Mouse (Mus musculus): ENCODE measurements around the gene Enoph1.
A peak's percentile ranks its signal among the peaks of the same experiment; 100 is the strongest.

Enoph1 gene

GRCm38 (mm10) chr5:100038714-100039601 is 827 bp upstream of the Enoph1 start:
- peak; percentile 98 to 99 for DNase-seq (ENCODE audit: inconsistent age in 2 of 2, low spot score in 1 of 2)

DNA sequence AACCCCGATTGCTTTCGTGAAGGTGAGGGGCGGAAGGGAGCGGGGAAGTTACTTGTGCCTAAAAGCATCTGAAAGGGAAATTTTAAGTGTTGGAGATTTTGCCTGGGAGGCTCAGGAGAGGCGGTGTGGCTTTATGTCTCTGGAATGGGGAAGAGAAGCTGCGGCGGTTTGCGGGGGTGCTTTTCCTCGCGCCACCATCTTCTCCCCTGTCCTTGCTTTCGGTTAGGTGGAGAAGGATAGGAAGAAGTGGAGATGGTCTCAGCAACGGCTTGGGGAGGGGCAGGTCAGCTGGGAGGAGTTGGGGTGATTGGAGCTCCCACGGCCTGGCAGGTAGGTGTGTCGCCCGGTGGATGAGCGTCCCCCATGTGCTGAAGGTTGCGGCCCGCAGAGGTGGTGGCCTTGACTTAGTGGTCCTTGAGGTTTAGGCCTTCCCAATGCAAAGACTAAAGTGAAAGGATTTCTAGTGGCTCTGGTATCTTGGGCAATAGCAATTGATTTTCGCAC is 548 bp downstream of the Enoph1 start:
- DNase-seq (ENCODE audit: inconsistent age in 2 of 2, low spot score in 1 of 2) = peak in 1 of 2 experiments; percentile 64

- peak in 1 of 2 experiments; percentile 19 for DNase-seq (ENCODE audit: inconsistent age in 2 of 2, low spot score in 1 of 2)
These were observed 1.5 kb downstream of the Enoph1 start for GRCm38 (mm10) chr5:100041272-100041671.

- peak; percentile 66 to 79 for DNase-seq (ENCODE audit: inconsistent age in 2 of 2, low spot score in 1 of 2)
These were observed 2.7 kb downstream of the Enoph1 start for GRCm38 (mm10) chr5:100042467-100042866.

- DNase-seq (ENCODE audit: inconsistent age in 2 of 2, low spot score in 1 of 2) = peak; percentile 88 to 94
These were observed 3.6 kb downstream of the Enoph1 start for GRCm38 (mm10) chr5:100043361-100043760.

DNA sequence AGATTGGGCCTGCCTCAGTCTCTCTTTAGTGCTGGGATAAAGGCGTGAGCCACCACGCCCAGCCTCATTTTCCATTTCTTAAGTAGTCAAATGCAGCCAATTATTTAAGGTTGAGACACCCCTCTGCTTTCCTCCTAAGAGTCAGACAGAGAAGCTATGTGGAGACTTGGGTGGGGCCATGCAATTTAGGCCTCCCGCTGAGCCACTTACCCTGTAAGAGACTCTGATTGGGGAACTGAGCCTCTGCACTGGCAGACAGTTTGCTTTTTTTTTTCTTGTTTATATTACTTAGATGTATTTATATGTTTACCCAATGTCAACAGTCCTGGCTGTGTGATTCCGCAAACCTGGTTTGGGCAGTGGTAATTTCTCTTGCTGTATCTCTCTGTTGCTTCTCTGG is 4.2 kb downstream of the Enoph1 start:
- no peak for DNase-seq (ENCODE audit: inconsistent age in 2 of 2, low spot score in 1 of 2)

DNA sequence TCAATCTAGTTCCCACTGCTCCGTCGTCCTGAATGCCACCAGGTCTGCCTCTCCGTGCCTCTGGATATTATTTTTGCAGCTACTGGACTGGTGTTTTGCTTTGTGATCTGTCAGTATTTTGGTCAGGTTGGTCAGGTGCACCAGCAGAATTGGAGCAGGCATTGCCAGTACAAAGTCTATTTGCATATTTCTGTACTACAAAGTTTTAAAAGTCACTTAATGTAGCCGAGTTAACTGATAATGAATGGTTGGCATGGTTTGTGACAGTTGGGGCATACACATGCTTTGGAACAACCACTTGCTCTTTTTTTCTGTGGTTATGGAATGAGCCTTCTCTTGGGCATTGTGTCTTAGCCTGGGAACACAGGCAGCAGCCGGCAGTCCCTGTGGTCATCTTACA is 4.8 kb downstream of the Enoph1 start:
- no peak for DNase-seq (ENCODE audit: inconsistent age in 2 of 2, low spot score in 1 of 2)

DNA sequence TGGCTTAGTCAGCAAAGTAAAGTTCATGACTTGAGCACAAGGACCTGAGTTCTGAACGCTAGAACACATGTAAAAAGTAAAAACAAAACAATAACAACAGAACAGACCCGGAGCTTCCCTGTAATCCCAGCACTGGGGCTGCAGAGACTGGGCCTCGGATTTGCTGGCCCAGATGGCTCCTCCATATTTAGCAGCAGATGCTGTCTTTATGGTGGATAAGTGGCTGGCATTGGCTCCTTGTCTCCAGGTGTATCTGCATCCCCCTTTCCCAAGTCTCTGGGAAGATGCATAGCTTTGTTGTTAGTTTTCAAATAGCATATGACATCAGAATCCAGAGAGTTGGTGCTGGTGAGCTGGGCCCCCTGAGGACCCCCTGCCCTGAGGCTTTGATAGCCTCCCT is 6.3 kb downstream of the Enoph1 start:
- DNase-seq (ENCODE audit: inconsistent age in 2 of 2, low spot score in 1 of 2) = no peak

- DNase-seq (ENCODE audit: inconsistent age in 2 of 2, low spot score in 1 of 2) = no peak
These were observed 7.4 kb downstream of the Enoph1 start for GRCm38 (mm10) chr5:100047143-100047640.

DNA sequence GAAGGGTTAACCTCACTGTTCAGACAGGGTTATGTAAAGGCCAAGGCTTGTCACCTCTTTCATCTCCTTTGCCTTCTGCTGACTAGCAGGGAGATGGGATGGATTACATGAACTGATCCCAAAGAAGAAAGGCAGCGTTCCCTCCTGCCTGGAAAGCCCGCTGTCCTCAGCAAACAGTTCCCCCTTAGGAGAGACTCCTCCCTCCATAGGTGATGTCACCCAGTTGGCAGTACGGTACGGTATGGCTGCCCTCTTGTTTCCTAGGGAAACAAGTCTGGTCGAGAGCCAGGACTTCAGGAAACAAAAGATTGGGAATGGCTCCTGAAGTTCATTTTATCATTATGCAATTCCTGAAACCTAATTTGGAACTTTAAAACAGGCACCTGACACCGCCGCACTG is 8.1 kb downstream of the Enoph1 start:
- peak in 1 of 2 experiments; percentile 73 for DNase-seq (ENCODE audit: inconsistent age in 2 of 2, low spot score in 1 of 2)

DNA sequence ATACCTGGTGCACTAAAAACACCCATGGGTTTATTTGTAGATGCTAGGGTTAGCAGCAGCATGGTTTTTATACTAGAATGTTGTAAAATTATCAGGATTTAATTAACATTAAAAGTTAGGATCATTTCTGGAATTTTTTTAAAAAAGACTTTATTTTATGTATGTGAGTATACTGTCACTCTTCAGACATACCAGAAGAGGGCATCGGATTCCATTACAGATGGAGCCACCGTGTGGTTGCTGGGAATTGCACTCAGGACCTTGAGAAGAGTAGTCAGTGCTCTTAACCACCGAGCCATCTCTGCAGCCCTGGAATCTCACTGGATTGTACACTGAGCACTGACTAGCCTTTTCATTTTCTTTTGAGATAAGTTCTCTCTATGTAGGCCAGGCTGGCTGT is 10.1 kb downstream of the Enoph1 start:
- DNase-seq (ENCODE audit: inconsistent age in 2 of 2, low spot score in 1 of 2) = peak in 1 of 2 experiments; percentile 44

- no peak for DNase-seq (ENCODE audit: inconsistent age in 2 of 2, low spot score in 1 of 2)
These were observed 12.9 kb downstream of the Enoph1 start for GRCm38 (mm10) chr5:100052728-100053127.

- no peak for DNase-seq (ENCODE audit: inconsistent age in 2 of 2, low spot score in 1 of 2)
These were observed 15.2 kb downstream of the Enoph1 start for GRCm38 (mm10) chr5:100054807-100055547.

- peak; percentile 72 to 86 for DNase-seq (ENCODE audit: inconsistent age in 2 of 2, low spot score in 1 of 2)
These were observed 16.1 kb downstream of the Enoph1 start for GRCm38 (mm10) chr5:100055866-100056369.

- no peak for DNase-seq (ENCODE audit: inconsistent age in 2 of 2, low spot score in 1 of 2)
These were observed 17.9 kb downstream of the Enoph1 start for GRCm38 (mm10) chr5:100057461-100058209.

GRCm38 (mm10) chr5:100058729-100059128 is 18.9 kb downstream of the Enoph1 start:
- DNase-seq (ENCODE audit: inconsistent age in 2 of 2, low spot score in 1 of 2) = no peak

GRCm38 (mm10) chr5:100059326-100059725 is 19.5 kb downstream of the Enoph1 start:
- DNase-seq (ENCODE audit: inconsistent age in 2 of 2, low spot score in 1 of 2) = no peak

DNA sequence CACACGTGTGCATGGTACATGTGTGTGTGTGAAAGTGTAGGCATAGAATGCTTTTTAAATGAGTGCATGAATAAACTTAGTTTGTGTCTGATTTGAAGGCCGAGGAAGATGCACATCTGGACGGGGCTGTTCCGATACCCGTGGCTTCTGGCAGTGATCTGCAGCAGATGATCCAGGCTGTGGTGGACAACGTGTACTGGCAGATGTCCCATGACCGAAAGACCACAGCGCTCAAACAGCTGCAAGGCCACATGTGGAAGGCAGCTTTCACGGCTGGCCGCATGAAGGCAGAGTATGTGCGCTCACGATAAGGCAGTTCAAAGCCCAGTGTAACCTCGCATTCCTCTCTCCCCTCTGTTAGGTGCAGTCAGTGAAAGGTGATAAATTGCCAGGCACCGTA is 21.1 kb downstream of the Enoph1 start:
- no peak for DNase-seq (ENCODE audit: inconsistent age in 2 of 2, low spot score in 1 of 2)

- DNase-seq (ENCODE audit: inconsistent age in 2 of 2, low spot score in 1 of 2) = no peak
These were observed 27.8 kb downstream of the Enoph1 start for GRCm38 (mm10) chr5:100067579-100067978.

- no peak for DNase-seq (ENCODE audit: inconsistent age in 2 of 2, low spot score in 1 of 2)
These were observed 29.7 kb downstream of the Enoph1 start for GRCm38 (mm10) chr5:100069526-100069925.

- DNase-seq (ENCODE audit: inconsistent age in 2 of 2, low spot score in 1 of 2) = peak; percentile 87 to 97
These were observed 30.5 kb downstream of the Enoph1 start for GRCm38 (mm10) chr5:100070255-100070654.
